Mouse (Mus musculus): ENCODE data around the gene Cdc14b.

GRCm38 (mm10) chr13:64314041-64314440, 39.0 kb upstream of the Cdc14b start:
- no peak for TF ChIP-seq CTCF (IDR thresholded peaks at IDR 0.05)
- no peak for TF ChIP-seq POLR2A (IDR thresholded peaks at IDR 0.05; ENCODE audit: insufficient read depth, low read depth, low read length)
- TF ChIP-seq EP300 (IDR thresholded peaks at IDR 0.05; ENCODE audit: insufficient read depth, low read depth, low read length): no peak
